In genomic region chr9:68020776-68021365, GRCm38 (mm10) we compare ENCODE assay signal across 9 mouse cellular contexts.
A peak's percentile ranks its signal among the peaks of the same experiment; 100 is the strongest.
DNase-seq lines count a peak whose midpoint lies in the region.
"Had no signal": no experiment of that assay in that cellular context is flagged by ENCODE, and none has a peak within 500 bp of the region (broad histone marks: within the 10 kb centered on the region; RNA-seq: fewer than 3 reads in every experiment).

No protein-coding gene starts in this region.

- DNase-seq in ovary, adult 18-20 months (ENCODE audit: low spot score): peak; percentile 24
- DNase-seq in ovary, postnatal 14 days (ENCODE audit: low spot score): no peak
- peak; percentile 37 to 50 for DNase-seq in gastrocnemius, adult 8-10 months (ENCODE audit: low spot score in 2 of 2)
- peak; percentile 32 for DNase-seq in kidney, adult 9 months
- DNase-seq in lung, postnatal 4 days: peak; percentile 39 to 66
- DNase-seq in layer of hippocampus, adult 9-11 months: no peak
- DNase-seq in frontal cortex, postnatal 36 days (ENCODE audit: low spot score in 2 of 2): no peak
- DNase-seq: cerebellum, adult 18-20 months; thymus, postnatal 14 days had no signal

Comparison
In these comparisons a context has a peak if more than half of its experiments do, and no peak if none do; other contexts are left out.
1. DNase-seq: peak in ovary, adult 18-20 months (single experiment), gastrocnemius, adult 8-10 months (2 of 2), kidney, adult 9 months (single experiment) and lung, postnatal 4 days (2 of 2); none in ovary, postnatal 14 days (single experiment), layer of hippocampus, adult 9-11 months (single experiment) and frontal cortex, postnatal 36 days (0 of 2).